Mouse (Mus musculus) testis, adult 2 months (tissue): ENCODE data around the gene Stard3. TPM values are rescaled to one million over a fixed set of nuclear protein-coding genes. Genes with fewer than 3 reads are reported as not detected.
A peak's percentile ranks its signal among the peaks of the same experiment; 100 is the strongest.

Source experiments
- H3K27ac ChIP-seq: fragments of 200-500 bp; 2 replicates; pipeline ENCODE4 v1.5.1; 2012; ENCODE audit warnings: low read depth, low read length; ENCODE audit not compliant: control insufficient read depth, insufficient read depth
- H3K27me3 ChIP-seq: fragments of 200-500 bp; 2 replicates; pipeline ENCODE4 v1.6.1; 2012; ENCODE audit warnings: mild to moderate bottlenecking, low read length, moderate library complexity; ENCODE audit not compliant: control insufficient read depth, insufficient read depth
- H3K36me3 ChIP-seq: fragments of 200-500 bp; 2 replicates; pipeline ENCODE4 v1.6.1; 2012; ENCODE audit warnings: mild to moderate bottlenecking, low read length; ENCODE audit not compliant: control insufficient read depth, insufficient read depth
- H3K4me1 ChIP-seq: fragments of 200-500 bp; 2 replicates; pipeline ENCODE4 v1.6.1; 2012; ENCODE audit warnings: low read length; ENCODE audit not compliant: control insufficient read depth, insufficient read depth
- H3K4me3 ChIP-seq: fragments of 200-500 bp; 2 replicates; pipeline ENCODE4 v1.5.1; 2012; ENCODE audit warnings: low read depth, mild to moderate bottlenecking, low read length, moderate library complexity, mixed read lengths; ENCODE audit not compliant: control insufficient read depth
- CTCF ChIP-seq: fragments of 200-500 bp; IDR thresholded peaks from 2 replicates; pipeline ENCODE4 v1.5.1; 2012; ENCODE audit warnings: low read depth, mild to moderate bottlenecking, inconsistent platforms, low read length, moderate library complexity; ENCODE audit not compliant: control insufficient read depth, insufficient read depth, insufficient replicate concordance
- POLR2A ChIP-seq: fragments of 200-500 bp; IDR thresholded peaks from 2 replicates; pipeline ENCODE4 v1.6.1; 2012; ENCODE audit warnings: low read depth, mild to moderate bottlenecking, inconsistent platforms, low read length, moderate library complexity; ENCODE audit not compliant: control insufficient read depth
- polyA plus RNA-seq: library from polyadenylated mRNA; depleted of rRNA; stranded (reverse); fragments of >200 nt; gene quantifications from 2 replicates; pipeline ENCODE4 v1.2.3, GENCODE M21; 2012

The Stard3 gene
- polyA plus RNA-seq, 1 experiment = 24.3 TPM

DNA sequence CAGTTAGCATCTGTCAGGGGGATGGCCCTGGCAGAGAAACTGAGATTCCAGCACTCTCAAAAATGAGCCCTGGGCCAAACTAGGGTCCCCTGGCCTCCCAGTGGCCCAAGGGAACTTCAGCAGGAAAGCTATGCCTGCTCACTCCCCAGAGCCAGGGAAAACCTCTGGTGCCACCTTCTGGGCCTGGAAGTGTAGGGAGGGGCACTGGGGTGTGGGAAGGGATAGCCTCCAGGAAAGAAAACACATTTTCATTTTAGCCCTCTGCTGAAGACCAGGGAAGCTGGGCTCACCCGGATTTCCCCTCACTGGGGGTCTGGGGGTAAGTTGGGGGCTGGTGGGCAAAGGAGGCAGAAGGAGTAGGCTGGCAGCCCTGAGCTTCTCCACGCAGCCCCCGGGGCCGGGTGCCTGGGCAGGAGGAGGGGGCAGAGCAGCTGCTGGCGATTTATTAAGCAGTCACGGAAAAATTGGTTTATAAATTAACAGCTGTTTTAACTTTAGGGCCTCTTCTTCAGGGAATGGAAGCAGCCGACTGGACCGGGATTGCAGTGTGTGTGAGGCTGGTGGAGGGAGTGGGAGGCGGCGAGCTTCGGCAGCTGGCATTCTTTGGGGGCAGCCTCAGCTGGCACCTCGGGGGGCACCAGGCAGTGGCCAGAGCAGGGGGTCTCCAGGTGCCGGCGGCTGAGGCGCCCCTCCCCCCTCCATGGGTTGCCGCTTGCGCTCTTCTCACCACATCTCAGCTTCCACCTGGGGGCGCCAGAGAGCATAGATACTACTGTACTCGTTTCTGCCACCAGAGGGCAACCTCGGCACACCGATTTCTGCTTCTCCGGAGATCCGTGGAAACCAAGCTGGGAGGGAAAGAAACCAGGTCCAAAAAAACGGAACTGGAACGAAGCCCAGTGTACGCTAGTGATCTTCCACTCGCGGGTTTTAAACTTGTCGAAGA is 15.9 kb upstream of the Stard3 start:
- Histone ChIP-seq H3K4me3 (peak overlapping the region; percentile 30), H3K36me3 (no peaks in the 10 kb centered on the region), H3K27me3 (no peaks in the 10 kb centered on the region), H3K27ac (no peak overlapping the region), H3K4me1 (peaks cover 10% of the 10 kb centered on the region)
- peak; percentile 100 for TF ChIP-seq CTCF
- TF ChIP-seq POLR2A = no peak

GRCm38 (mm10) chr11:98345253-98345652 is 12.9 kb upstream of the Stard3 start:
- Histone ChIP-seq H3K27ac (no peak overlapping the region), H3K27me3 (no peaks in the 10 kb centered on the region), H3K4me3 (no peak overlapping the region), H3K4me1 (peaks cover 14% of the 10 kb centered on the region), H3K36me3 (no peaks in the 10 kb centered on the region)
- TF ChIP-seq CTCF (peak; percentile 86), POLR2A (no peak)

- no peak overlapping the region for H3K27ac ChIP-seq
- no peaks in the 10 kb centered on the region for H3K36me3 ChIP-seq
- no peaks in the 10 kb centered on the region for H3K27me3 ChIP-seq
- no peak overlapping the region for H3K4me3 ChIP-seq
- H3K4me1 ChIP-seq = peaks cover 14% of the 10 kb centered on the region
- no peak for TF ChIP-seq CTCF
- no peak for TF ChIP-seq POLR2A
These were observed 12.0 kb upstream of the Stard3 start for GRCm38 (mm10) chr11:98346168-98346567.

DNA sequence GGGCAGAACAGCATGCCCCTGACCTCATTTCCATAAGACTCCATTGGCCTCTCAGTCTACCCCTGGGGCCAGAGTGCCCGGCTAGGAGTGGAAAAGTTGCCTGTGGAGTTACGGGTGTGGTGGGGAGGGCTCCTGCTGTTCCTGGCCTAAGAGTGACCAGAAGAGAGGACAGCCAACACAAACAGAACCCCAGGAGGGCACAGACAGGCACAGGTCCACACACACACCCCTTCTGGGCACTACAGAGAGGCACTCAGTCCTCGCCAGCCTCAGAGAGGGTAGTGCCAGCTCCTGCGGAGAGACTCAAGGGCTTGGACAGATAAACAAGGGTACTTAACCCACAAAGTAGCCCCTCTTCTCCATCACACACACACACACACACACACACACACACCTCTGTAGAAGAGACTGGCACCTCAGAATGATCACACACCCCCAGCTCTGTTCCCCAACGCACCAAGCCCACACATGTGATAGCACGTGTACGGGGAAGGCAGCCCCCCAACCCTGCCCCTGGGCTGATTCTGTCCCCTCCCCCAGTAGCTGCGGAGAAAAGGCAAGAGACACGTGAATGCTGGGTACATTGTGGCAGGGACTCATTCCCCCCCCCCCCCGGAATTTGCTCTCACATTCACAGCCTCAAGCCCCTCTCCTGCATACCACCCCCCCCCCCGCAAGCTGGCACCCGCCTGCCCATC is 10.6 kb upstream of the Stard3 start:
- peaks cover 11% of the 10 kb centered on the region for H3K4me1 ChIP-seq
- H3K4me3 ChIP-seq = no peak overlapping the region
- H3K36me3 ChIP-seq = no peaks in the 10 kb centered on the region
- H3K27me3 ChIP-seq = no peaks in the 10 kb centered on the region
- TF ChIP-seq CTCF (no peak), POLR2A (no peak)
- no peak overlapping the region for H3K27ac ChIP-seq

DNA sequence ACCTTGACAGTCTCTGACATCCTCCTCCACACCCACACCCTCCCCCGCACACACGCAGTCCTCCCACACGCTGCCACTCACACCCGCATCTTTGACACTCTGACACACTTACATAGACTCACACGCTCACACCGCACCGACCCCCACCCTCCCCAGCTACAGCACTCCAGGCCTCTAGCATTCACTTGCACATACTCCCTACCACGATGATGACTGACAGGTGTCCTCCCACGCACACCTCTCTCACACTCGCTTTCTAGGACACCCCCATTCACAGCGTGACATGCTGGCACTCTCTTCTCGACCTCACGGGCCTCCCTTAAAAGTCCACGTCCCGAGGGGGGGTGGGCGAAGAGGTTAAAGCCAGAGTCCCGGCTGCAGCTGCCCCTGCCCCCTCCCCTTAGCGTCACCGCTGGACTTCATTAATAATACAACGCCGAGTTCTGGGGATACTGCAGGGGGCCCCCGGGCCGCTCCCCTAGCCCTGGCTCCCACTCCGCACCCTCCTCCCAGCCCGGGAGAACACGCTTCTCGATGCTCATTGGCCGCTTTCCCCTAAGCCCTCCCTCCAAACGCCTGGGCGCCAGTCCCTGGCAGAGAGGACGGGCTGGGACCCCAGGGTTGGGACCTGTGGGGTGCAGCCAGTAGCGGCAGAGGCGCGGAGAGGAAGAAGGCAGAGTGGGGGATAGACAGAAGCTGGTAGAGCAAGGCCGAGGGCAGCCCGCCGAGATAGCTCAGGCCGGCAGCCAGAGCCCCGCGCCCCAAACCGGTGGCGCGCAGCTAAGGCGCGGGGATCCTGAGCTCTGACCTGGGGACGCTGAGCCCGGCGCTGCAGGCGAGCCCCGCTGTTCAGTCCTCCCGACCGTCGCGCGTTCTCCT is 9.8 kb upstream of the Stard3 start, which contains the start of gene Ppp1r1b:
Gene Ppp1r1b, plus strand, starts transcription at position 322 of the 879 bp plus-strand sequence.
- Histone ChIP-seq H3K27ac (no peak within 1 kb of the TSS), H3K36me3 (no peaks in the 10 kb centered on the region), H3K4me3 (peak within 1 kb of the TSS; percentile 78), H3K27me3 (no peaks in the 10 kb centered on the region), H3K4me1 (peaks cover 11% of the 10 kb centered on the region)
- TF ChIP-seq CTCF = no peak
- no peak for TF ChIP-seq POLR2A

DNA sequence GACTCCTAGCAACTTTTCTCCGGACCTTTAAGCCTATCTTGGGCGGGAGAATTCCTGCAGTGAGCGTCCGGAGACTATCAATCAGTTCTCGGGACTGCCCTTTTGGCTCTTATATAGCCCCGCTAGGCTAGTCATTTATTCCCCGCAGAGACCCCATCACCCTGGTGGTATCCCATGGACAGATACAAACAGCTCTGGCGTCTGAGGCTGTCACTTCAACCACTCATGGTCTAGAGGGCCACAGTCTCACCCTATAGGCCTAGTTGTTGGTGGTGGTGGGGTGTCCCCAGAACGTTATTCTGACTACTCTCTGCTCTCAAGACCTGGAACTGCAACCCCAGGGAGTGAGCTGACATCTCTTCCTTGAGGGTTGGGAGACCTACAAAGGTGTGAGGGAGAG is 8.9 kb upstream of the Stard3 start:
- Histone ChIP-seq H3K4me3 (no peak overlapping the region), H3K27ac (no peak overlapping the region), H3K4me1 (peaks cover 11% of the 10 kb centered on the region), H3K36me3 (no peaks in the 10 kb centered on the region), H3K27me3 (no peaks in the 10 kb centered on the region)
- TF ChIP-seq POLR2A (no peak), CTCF (no peak)
